Mouse (Mus musculus): ENCODE measurements at regions not wholly inside any gene's neighbourhood (a gene's known extent, or its start where the extent isn't known, plus 50 kb on each side); places are given as distances from the start of the nearest gene placed in this dataset.

DNA sequence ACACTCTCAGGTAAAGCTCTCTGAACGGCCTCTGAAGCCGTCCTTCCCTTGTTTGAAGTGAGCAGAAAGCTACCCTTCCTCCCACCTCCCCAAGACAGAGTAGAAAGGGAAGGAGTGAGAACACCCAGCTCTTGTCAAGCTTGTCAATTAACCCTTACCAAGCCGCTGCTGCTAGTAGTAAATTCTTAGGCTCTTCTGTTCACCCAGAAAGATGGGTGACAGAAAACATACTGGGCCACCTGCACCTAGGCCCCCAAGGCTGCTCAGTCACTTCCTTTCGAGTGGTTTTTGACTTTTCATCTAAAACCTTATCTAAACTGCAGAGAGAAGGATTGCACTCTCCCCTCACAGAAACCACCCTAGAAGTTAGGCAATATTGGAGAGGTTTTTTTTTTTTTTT is 514.9 kb upstream of the Gm19410 start:
- Histone ChIP-seq H3K27me3 (ENCODE audit: control insufficient read depth, insufficient read depth, low read length) (no peaks in the 10 kb centered on the region), H3K4me2 (ENCODE audit: low read depth, low read length) (no peak overlapping the region), H3K9ac (ENCODE audit: low read length) (no peak overlapping the region), H3K4me1 (ENCODE audit: control insufficient read depth, insufficient read depth, low read length) (no peaks in the 10 kb centered on the region), H3K4me3 (ENCODE audit: low read length) (no peak overlapping the region), H3K27ac (ENCODE audit: low read length) (no peak overlapping the region), H3K36me3 (ENCODE audit: control insufficient read depth, insufficient read depth) (no peaks in the 10 kb centered on the region), H3K9me3 (replicated peaks; ENCODE audit: control insufficient read depth, low read length) (0 out of 2 replicates have a peak, but pooled peaks cover 4% of the 10 kb centered on the region)
- 48% methylated on average over 4 of the region's 4 CpGs for WGBS
- ATAC-seq (replicated peaks; ENCODE audit: extremely low read depth, insufficient read depth, low FRiP score), result peak; percentile 65

DNA sequence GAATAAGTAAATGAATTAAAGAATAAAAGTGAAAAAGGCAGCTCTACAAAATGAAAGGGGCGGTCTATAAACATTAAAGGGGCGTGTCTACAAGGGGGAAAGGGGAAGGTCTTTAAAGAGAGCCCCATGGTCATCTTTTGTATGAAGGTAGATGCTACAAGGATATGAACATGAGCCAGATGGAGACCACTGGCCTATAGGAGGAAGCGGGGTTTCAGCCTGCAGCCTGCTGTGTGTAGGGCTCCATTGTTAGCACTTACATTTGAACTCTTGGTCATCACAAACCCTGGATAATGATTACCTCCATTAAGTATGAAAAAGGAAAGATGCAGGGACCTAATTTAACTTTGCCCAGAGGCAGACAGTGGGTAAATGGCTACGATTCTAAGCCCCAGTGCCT is 511.6 kb upstream of the Gm19410 start:
- Histone ChIP-seq H3K9me3 (replicated peaks; ENCODE audit: control insufficient read depth, low read length) (0 out of 2 replicates have a peak, but pooled peaks cover 4% of the 10 kb centered on the region), H3K27me3 (ENCODE audit: control insufficient read depth, insufficient read depth, low read length) (no peaks in the 10 kb centered on the region), H3K36me3 (ENCODE audit: control insufficient read depth, insufficient read depth) (no peaks in the 10 kb centered on the region), H3K4me3 (ENCODE audit: low read length) (no peak overlapping the region), H3K4me2 (ENCODE audit: low read depth, low read length) (no peak overlapping the region), H3K27ac (ENCODE audit: low read length) (no peak overlapping the region), H3K4me1 (ENCODE audit: control insufficient read depth, insufficient read depth, low read length) (no peaks in the 10 kb centered on the region), H3K9ac (ENCODE audit: low read length) (no peak overlapping the region)
- ATAC-seq (replicated peaks; ENCODE audit: extremely low read depth, insufficient read depth, low FRiP score), result no peak
- 83% methylated on average over 4 of the region's 4 CpGs for WGBS

DNA sequence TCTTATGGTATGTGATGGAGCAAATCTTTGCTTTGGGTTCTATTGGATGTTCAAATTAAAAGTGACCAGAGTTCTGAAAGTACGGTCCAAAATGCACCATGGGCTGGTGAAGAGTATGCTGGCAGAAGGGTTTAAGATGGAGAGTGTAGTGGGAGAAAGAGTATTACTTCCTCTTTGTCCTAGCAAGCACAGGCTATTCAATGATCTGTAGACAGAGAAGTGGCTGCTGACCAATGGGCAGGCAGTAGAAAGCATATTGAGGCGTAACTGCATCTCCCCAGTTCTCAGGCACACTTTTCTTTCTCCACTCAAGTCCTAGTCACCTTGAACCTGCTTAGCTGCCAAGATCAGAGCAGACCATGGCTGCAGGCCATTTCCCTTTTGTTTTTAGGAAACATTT is 510.3 kb upstream of the Gm19410 start:
- Histone ChIP-seq H3K9ac (ENCODE audit: low read length) (no peak overlapping the region), H3K4me1 (ENCODE audit: control insufficient read depth, insufficient read depth, low read length) (no peaks in the 10 kb centered on the region), H3K27ac (ENCODE audit: low read length) (no peak overlapping the region), H3K4me2 (ENCODE audit: low read depth, low read length) (no peak overlapping the region), H3K9me3 (replicated peaks; ENCODE audit: control insufficient read depth, low read length) (0 out of 2 replicates have a peak, but pooled peaks cover 4% of the 10 kb centered on the region), H3K36me3 (ENCODE audit: control insufficient read depth, insufficient read depth) (no peaks in the 10 kb centered on the region), H3K27me3 (ENCODE audit: control insufficient read depth, insufficient read depth, low read length) (no peaks in the 10 kb centered on the region), H3K4me3 (ENCODE audit: low read length) (no peak overlapping the region)
- WGBS, result 93% methylated on average over 2 of the region's 2 CpGs
- no peak for ATAC-seq (replicated peaks; ENCODE audit: extremely low read depth, insufficient read depth, low FRiP score)

DNA sequence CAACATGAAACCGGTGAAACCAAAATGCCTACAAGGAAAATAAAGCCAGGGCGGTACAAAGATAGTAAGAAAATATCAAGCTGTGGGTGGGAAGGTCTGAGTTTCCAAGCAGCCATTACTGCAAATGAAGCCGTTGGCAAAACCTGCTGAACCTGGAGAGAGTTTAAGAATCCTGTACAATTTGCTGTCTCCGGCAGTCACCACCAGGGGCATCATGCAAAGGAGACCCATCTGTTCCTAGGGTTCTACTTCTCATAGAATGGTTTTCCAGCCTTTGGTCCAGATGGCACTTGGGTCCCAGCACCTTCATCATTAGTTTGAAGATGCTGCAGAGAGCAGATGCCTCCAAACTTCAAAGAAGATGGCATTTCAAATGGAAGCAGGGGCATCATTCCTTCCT is 508.6 kb upstream of the Gm19410 start:
- ATAC-seq (replicated peaks; ENCODE audit: extremely low read depth, insufficient read depth, low FRiP score), result no peak

DNA sequence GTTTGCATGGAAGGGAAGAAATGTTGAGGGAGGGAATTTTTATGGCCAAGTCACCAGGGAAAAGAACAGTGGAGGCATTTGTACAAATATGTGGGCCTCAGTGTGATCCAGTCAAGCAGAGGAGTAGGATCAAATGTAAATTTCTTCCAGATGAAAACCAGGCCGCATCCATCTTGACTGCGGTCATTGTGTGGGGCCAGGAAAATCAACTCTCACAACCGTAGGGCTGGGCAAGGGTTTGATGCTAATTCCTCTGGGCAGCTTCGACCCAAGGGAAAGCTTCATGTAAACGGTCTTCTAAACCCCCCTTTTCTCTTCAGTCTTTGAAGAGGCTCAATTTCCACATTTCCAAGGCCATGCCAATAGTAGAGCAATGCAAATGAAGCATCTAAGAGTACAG is 497.4 kb upstream of the Gm19410 start:
- ATAC-seq (replicated peaks; ENCODE audit: extremely low read depth, insufficient read depth, low FRiP score), result no peak
- H3K4me1 ChIP-seq (ENCODE audit: control insufficient read depth, insufficient read depth, low read length), result no peaks in the 10 kb centered on the region
- WGBS, result 87% methylated on average over 5 of the region's 5 CpGs
- no peak overlapping the region for H3K4me2 ChIP-seq (ENCODE audit: low read depth, low read length)
- H3K36me3 ChIP-seq (ENCODE audit: control insufficient read depth, insufficient read depth), result no peaks in the 10 kb centered on the region
- no peaks in the 10 kb centered on the region for H3K9me3 ChIP-seq (replicated peaks; ENCODE audit: control insufficient read depth, low read length)
- H3K27ac ChIP-seq (ENCODE audit: low read length), result no peak overlapping the region
- H3K4me3 ChIP-seq (ENCODE audit: low read length), result no peak overlapping the region
- H3K27me3 ChIP-seq (ENCODE audit: control insufficient read depth, insufficient read depth, low read length), result no peaks in the 10 kb centered on the region
- no peak overlapping the region for H3K9ac ChIP-seq (ENCODE audit: low read length)

More for the DNA sequence above, 508.6 kb upstream of the Gm19410 start:
- no peak overlapping the region for H3K27ac ChIP-seq (ENCODE audit: low read length)
- H3K9ac ChIP-seq (ENCODE audit: low read length), result no peak overlapping the region
- H3K4me2 ChIP-seq (ENCODE audit: low read depth, low read length), result no peak overlapping the region
- 48% methylated on average over 4 of the region's 4 CpGs for WGBS
- 0 out of 2 replicates have a peak, but pooled peaks cover 3% of the 10 kb centered on the region for H3K9me3 ChIP-seq (replicated peaks; ENCODE audit: control insufficient read depth, low read length)
- H3K36me3 ChIP-seq (ENCODE audit: control insufficient read depth, insufficient read depth), result no peaks in the 10 kb centered on the region
- H3K4me1 ChIP-seq (ENCODE audit: control insufficient read depth, insufficient read depth, low read length), result no peaks in the 10 kb centered on the region
- H3K27me3 ChIP-seq (ENCODE audit: control insufficient read depth, insufficient read depth, low read length), result no peaks in the 10 kb centered on the region
- H3K4me3 ChIP-seq (ENCODE audit: low read length), result no peak overlapping the region

DNA sequence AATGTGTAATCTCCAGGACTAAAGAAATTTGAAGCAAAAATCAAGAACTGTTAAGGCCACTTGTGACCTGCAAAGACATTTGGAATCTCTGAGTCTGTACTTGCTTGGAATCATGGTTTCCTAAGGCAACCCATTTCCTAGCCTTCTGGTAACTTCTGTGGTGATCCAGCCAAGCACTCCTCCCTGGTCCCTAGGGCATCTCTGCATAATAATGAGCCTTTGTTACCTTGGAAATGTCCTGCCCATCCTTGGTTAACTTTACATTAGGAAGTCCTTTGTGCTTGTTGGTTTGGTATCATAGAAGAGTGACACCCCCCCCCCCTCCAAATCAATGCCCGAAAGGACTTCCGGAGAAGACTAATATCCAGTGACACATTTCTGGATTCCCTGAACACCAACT is 496.6 kb upstream of the Gm19410 start:
- H3K4me2 ChIP-seq (ENCODE audit: low read depth, low read length), result no peak overlapping the region
- H3K9me3 ChIP-seq (replicated peaks; ENCODE audit: control insufficient read depth, low read length), result no peaks in the 10 kb centered on the region
- WGBS, result 90% methylated on average over 2 of the region's 2 CpGs
- H3K4me3 ChIP-seq (ENCODE audit: low read length), result no peak overlapping the region
- H3K27me3 ChIP-seq (ENCODE audit: control insufficient read depth, insufficient read depth, low read length), result no peaks in the 10 kb centered on the region
- H3K27ac ChIP-seq (ENCODE audit: low read length), result no peak overlapping the region
- no peak overlapping the region for H3K9ac ChIP-seq (ENCODE audit: low read length)
- ATAC-seq (replicated peaks; ENCODE audit: extremely low read depth, insufficient read depth, low FRiP score), result no peak
- H3K36me3 ChIP-seq (ENCODE audit: control insufficient read depth, insufficient read depth), result no peaks in the 10 kb centered on the region
- H3K4me1 ChIP-seq (ENCODE audit: control insufficient read depth, insufficient read depth, low read length), result no peaks in the 10 kb centered on the region

DNA sequence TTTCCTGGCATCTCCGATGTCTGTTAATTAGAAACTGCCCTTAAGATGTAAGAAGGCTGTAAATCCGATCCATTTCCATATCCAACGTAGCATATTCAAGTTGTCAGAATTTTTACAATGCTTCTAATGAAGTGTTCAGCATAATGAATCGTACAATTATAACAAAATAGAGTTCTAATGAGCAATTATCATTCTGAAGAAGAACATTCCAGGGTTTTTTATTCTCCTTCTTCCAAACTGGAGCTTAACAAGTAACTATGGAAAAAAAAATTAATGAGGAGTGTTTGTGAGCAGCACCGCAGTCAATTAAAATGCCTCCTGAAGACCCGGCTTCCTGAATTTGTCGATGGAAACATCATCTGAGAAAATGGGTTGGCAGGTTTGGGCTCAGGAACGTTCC is 489.6 kb upstream of the Gm19410 start:
- H3K4me2 ChIP-seq (ENCODE audit: low read depth, low read length), result no peak overlapping the region
- no peaks in the 10 kb centered on the region for H3K4me1 ChIP-seq (ENCODE audit: control insufficient read depth, insufficient read depth, low read length)
- H3K27ac ChIP-seq (ENCODE audit: low read length), result no peak overlapping the region
- no peak overlapping the region for H3K9ac ChIP-seq (ENCODE audit: low read length)
- H3K36me3 ChIP-seq (ENCODE audit: control insufficient read depth, insufficient read depth), result no peaks in the 10 kb centered on the region
- no peaks in the 10 kb centered on the region for H3K9me3 ChIP-seq (replicated peaks; ENCODE audit: control insufficient read depth, low read length)
- ATAC-seq (replicated peaks; ENCODE audit: extremely low read depth, insufficient read depth, low FRiP score), result no peak
- no peaks in the 10 kb centered on the region for H3K27me3 ChIP-seq (ENCODE audit: control insufficient read depth, insufficient read depth, low read length)
- H3K4me3 ChIP-seq (ENCODE audit: low read length), result no peak overlapping the region
- WGBS, result 84% methylated on average over 8 of the region's 8 CpGs

DNA sequence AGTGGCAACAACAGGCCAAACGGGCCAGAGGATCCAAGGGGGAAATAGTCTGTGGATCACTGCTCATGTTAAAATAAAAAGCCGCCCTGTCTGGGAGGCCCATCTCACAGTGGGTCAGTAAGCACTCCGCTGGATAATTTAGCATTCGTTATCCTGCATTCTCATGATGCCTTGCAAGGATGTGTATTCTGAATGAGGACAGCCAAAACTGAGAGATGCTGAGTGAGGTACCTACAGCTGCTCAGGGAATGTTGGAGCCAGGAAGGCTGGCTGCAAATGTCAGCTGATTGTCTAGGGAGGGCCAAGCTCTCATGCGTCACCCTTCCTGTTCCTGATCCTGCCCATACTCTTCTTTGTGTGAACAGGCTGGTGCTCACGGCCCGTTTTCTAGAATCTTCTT is 489.1 kb upstream of the Gm19410 start:
- Histone ChIP-seq H3K27me3 (ENCODE audit: control insufficient read depth, insufficient read depth, low read length) (no peaks in the 10 kb centered on the region), H3K4me2 (ENCODE audit: low read depth, low read length) (no peak overlapping the region), H3K4me1 (ENCODE audit: control insufficient read depth, insufficient read depth, low read length) (no peaks in the 10 kb centered on the region), H3K27ac (ENCODE audit: low read length) (no peak overlapping the region), H3K9me3 (replicated peaks; ENCODE audit: control insufficient read depth, low read length) (no peaks in the 10 kb centered on the region), H3K9ac (ENCODE audit: low read length) (no peak overlapping the region), H3K36me3 (ENCODE audit: control insufficient read depth, insufficient read depth) (no peaks in the 10 kb centered on the region), H3K4me3 (ENCODE audit: low read length) (no peak overlapping the region)
- ATAC-seq (replicated peaks; ENCODE audit: extremely low read depth, insufficient read depth, low FRiP score), result no peak
- WGBS, result 79% methylated on average over 7 of the region's 7 CpGs

DNA sequence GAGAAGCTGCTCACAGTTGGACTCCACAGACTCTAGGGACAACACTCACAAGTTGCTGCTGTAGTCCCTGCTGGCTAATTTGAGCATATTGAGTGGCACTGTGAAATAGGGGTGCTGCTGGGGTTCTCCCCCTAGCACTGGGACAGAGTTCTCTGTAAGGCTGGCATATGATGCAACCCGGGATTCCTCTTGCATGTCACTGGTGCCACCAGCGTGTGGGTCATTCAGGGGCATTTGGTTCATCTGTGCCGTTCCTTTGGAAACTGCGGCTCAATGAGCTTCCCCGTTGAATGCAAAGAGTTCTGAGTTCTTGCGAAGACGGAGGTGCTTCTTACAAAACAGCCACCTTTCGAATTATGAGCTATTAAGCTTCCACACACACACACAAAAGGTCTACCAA is 486.6 kb upstream of the Gm19410 start:
- H3K27me3 ChIP-seq (ENCODE audit: control insufficient read depth, insufficient read depth, low read length), result no peaks in the 10 kb centered on the region
- no peak overlapping the region for H3K4me3 ChIP-seq (ENCODE audit: low read length)
- no peak overlapping the region for H3K9ac ChIP-seq (ENCODE audit: low read length)
- ATAC-seq (replicated peaks; ENCODE audit: extremely low read depth, insufficient read depth, low FRiP score), result no peak
- H3K27ac ChIP-seq (ENCODE audit: low read length), result no peak overlapping the region
- 0 out of 2 replicates have a peak, but pooled peaks cover 2% of the 10 kb centered on the region for H3K4me1 ChIP-seq (ENCODE audit: control insufficient read depth, insufficient read depth, low read length)
- no peak overlapping the region for H3K4me2 ChIP-seq (ENCODE audit: low read depth, low read length)
- no peaks in the 10 kb centered on the region for H3K9me3 ChIP-seq (replicated peaks; ENCODE audit: control insufficient read depth, low read length)
- H3K36me3 ChIP-seq (ENCODE audit: control insufficient read depth, insufficient read depth), result no peaks in the 10 kb centered on the region
- WGBS, result 90% methylated on average over 8 of the region's 8 CpGs

DNA sequence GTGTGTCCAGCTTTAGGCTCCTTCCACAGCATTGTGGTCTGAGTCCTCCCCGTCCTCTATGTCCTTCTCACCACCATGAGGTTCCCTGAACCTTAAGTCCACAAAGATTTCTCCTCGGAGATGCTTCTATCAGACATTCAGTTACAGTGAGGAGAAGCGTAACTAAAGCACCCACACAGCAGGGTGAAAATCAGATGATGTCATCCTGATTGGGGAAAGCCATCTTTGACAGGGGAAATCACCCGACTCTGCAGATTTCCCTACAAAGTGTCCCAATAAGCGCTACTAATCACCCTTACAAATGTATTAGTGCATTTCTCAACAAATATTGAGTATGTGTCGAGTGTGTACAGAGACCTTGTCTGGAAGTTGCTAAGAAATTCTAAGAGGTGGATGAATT is 484.8 kb upstream of the Gm19410 start:
- Histone ChIP-seq H3K27me3 (ENCODE audit: control insufficient read depth, insufficient read depth, low read length) (no peaks in the 10 kb centered on the region), H3K4me1 (ENCODE audit: control insufficient read depth, insufficient read depth, low read length) (0 out of 2 replicates have a peak, but pooled peaks cover 2% of the 10 kb centered on the region), H3K36me3 (ENCODE audit: control insufficient read depth, insufficient read depth) (no peaks in the 10 kb centered on the region), H3K9me3 (replicated peaks; ENCODE audit: control insufficient read depth, low read length) (no peaks in the 10 kb centered on the region), H3K27ac (ENCODE audit: low read length) (no peak overlapping the region), H3K4me3 (ENCODE audit: low read length) (no peak overlapping the region), H3K4me2 (ENCODE audit: low read depth, low read length) (no peak overlapping the region), H3K9ac (ENCODE audit: low read length) (no peak overlapping the region)
- ATAC-seq (replicated peaks; ENCODE audit: extremely low read depth, insufficient read depth, low FRiP score), result no peak
- WGBS, result 85% methylated on average over 6 of the region's 6 CpGs
